Mouse (Mus musculus) CH12.LX (cell line): ENCODE measurements at regions not wholly inside any gene's neighbourhood (a gene's known extent, or its start where the extent isn't known, plus 50 kb on each side); places are given as distances from the start of the nearest gene placed in this dataset.

Experiments
- DNase-seq: peaks from one replicate; pipeline ENCODE4 v3.0.0-alpha.2; 2013; ENCODE audit errors: extremely low read depth
- H3K27ac ChIP-seq: 2 replicates; pipeline ENCODE4 v1.5.1; 2012; ENCODE audit warnings: low read depth, mild to moderate bottlenecking, control low read depth, moderate library complexity; ENCODE audit not compliant: insufficient read depth
- H3K27me3 ChIP-seq: replicated peaks from 2 replicates; pipeline ENCODE3; 2012; ENCODE audit warnings: inconsistent platforms
- H3K36me3 ChIP-seq, 2 experiments: replicated peaks in 1 of 2; 2 replicates each; pipeline versions ENCODE3 to v1.6.1; 2012; ENCODE audit warnings: inconsistent platforms in 1 of 2, low read length in 1 of 2, mild to moderate bottlenecking in 1 of 2, mixed read lengths in 1 of 2, moderate library complexity in 1 of 2; ENCODE audit not compliant: control insufficient read depth in 1 of 2, insufficient read depth in 1 of 2
- H3K4me1 ChIP-seq, 2 experiments: 2 replicates each; pipeline ENCODE4 v1.6.1; 2012; ENCODE audit warnings: inconsistent platforms in 1 of 2, moderate library complexity in 1 of 2; ENCODE audit not compliant: insufficient read depth in 2 of 2, control insufficient read depth in 1 of 2
- H3K4me2 ChIP-seq: 2 replicates; pipeline ENCODE4 v1.6.1; 2012; ENCODE audit warnings: low read depth, mild to moderate bottlenecking, control low read depth; ENCODE audit not compliant: poor library complexity, insufficient read depth, severe bottlenecking
- H3K4me3 ChIP-seq, 3 experiments: fragments of 150-350 bp in 1 of 3; sonication (generic) in 1 of 3; replicated peaks in 1 of 3; 2 replicates each; pipeline versions ENCODE3 to v1.5.1; 2011 to 2012; ENCODE audit warnings: low read depth in 2 of 3, low read length in 2 of 3, mild to moderate bottlenecking in 2 of 3, moderate library complexity in 2 of 3, control low read depth in 1 of 3, improper control_type of control experiment in 1 of 3, inconsistent platforms in 1 of 3, mixed read lengths in 1 of 3; ENCODE audit not compliant: poor library complexity in 1 of 3
- H3K79me2 ChIP-seq: replicated peaks from 2 replicates; pipeline ENCODE4 v1.6.1; 2012; ENCODE audit warnings: mild to moderate bottlenecking, moderate library complexity; ENCODE audit not compliant: control insufficient read depth, poor library complexity, insufficient read depth, severe bottlenecking; ENCODE audit errors: extremely low read depth
- H3K9ac ChIP-seq: 2 replicates; pipeline ENCODE4 v1.6.1; 2012; ENCODE audit warnings: low read depth, mild to moderate bottlenecking, control low read depth, moderate library complexity; ENCODE audit not compliant: insufficient read depth
- H3K9me3 ChIP-seq: replicated peaks from 2 replicates; pipeline ENCODE3; 2012; ENCODE audit warnings: low read length, inconsistent platforms, mixed read lengths
- CHD2 ChIP-seq: IDR thresholded peaks from 2 replicates; pipeline ENCODE4 v1.6.1; 2011; ENCODE audit warnings: low read length, improper control_type of control experiment
- CTCF ChIP-seq, 2 experiments: IDR thresholded peaks in 1 of 2; conservative IDR thresholded peaks in 1 of 2; 2 replicates each; pipeline ENCODE4 v1.5.1; 2011 to 2012; ENCODE audit warnings: low read depth in 2 of 2, low read length in 2 of 2, improper control_type of control experiment in 1 of 2, inconsistent platforms in 1 of 2, mild to moderate bottlenecking in 1 of 2, moderate library complexity in 1 of 2
- E2F4 ChIP-seq: IDR thresholded peaks from 2 replicates; pipeline ENCODE4 v1.6.1; 2011; ENCODE audit warnings: low read depth, low read length, improper control_type of control experiment; ENCODE audit not compliant: insufficient replicate concordance
- ELF1 ChIP-seq: IDR thresholded peaks from 2 replicates; pipeline ENCODE4 v1.6.1; 2014; ENCODE audit warnings: low read depth, mild to moderate bottlenecking, inconsistent platforms, low read length, improper control_type of control experiment
- EP300 ChIP-seq: IDR thresholded peaks from 2 replicates; pipeline ENCODE4 v1.6.1; 2011; ENCODE audit warnings: low read length, improper control_type of control experiment
- HCFC1 ChIP-seq: IDR thresholded peaks from 2 replicates; pipeline ENCODE4 v1.6.1; 2012; ENCODE audit warnings: low read depth, mild to moderate bottlenecking, inconsistent platforms, low read length, improper control_type of control experiment
- MAFK ChIP-seq: IDR thresholded peaks from 2 replicates; pipeline ENCODE4 v1.6.1; 2011; ENCODE audit warnings: low read length, improper control_type of control experiment; ENCODE audit not compliant: insufficient replicate concordance
- MXI1 ChIP-seq: IDR thresholded peaks from 2 replicates; pipeline ENCODE4 v1.6.1; 2011; ENCODE audit warnings: mild to moderate bottlenecking, low read depth, low read length, improper control_type of control experiment
- POLR2A ChIP-seq: IDR thresholded peaks from 2 replicates; pipeline ENCODE4 v1.6.1; 2011; ENCODE audit warnings: low read depth, mild to moderate bottlenecking, improper control_type of control experiment, low read length
- SIN3A ChIP-seq: IDR thresholded peaks from 2 replicates; pipeline ENCODE4 v1.6.1; 2012; ENCODE audit warnings: low read length, improper control_type of control experiment, inconsistent platforms
- TCF12 ChIP-seq: IDR thresholded peaks from 2 replicates; pipeline ENCODE4 v1.6.1; 2014; ENCODE audit warnings: low read depth, mild to moderate bottlenecking, inconsistent platforms, low read length, improper control_type of control experiment
- UBTF ChIP-seq: IDR thresholded peaks from 2 replicates; pipeline ENCODE4 v1.6.1; 2012; ENCODE audit warnings: low read depth, mild to moderate bottlenecking, inconsistent platforms, low read length, improper control_type of control experiment, moderate library complexity
- USF1 ChIP-seq: IDR thresholded peaks from 2 replicates; pipeline ENCODE4 v1.6.1; 2014; ENCODE audit warnings: low read depth, mild to moderate bottlenecking, inconsistent platforms, low read length, improper control_type of control experiment
- ZMIZ1 ChIP-seq: IDR thresholded peaks from 2 replicates; pipeline ENCODE4 v1.6.1; 2012; ENCODE audit warnings: low read depth, mild to moderate bottlenecking, inconsistent platforms, low read length, improper control_type of control experiment
- dilution Hi-C: fragments of 300-500 bp; cut with MboI; formaldehyde crosslinking; loops from 2 replicates; pipeline ENCODE4 v1.14.3; 2020; ENCODE audit warnings: low sequenced_read_pairs; ENCODE audit not compliant: extremely low pct_unique_long_range_greater_than_20kb, extremely low pct_ligation_motif_present
- in situ Hi-C: fragments of 300-500 bp; cut with MboI; formaldehyde crosslinking; loops from 3 replicates; pipeline ENCODE4 v1.14.3; 2019; ENCODE audit warnings: low sequenced_read_pairs, low pct_ligation_motif_present, low pct_unique_long_range_greater_than_20kb, mixed read lengths

DNA sequence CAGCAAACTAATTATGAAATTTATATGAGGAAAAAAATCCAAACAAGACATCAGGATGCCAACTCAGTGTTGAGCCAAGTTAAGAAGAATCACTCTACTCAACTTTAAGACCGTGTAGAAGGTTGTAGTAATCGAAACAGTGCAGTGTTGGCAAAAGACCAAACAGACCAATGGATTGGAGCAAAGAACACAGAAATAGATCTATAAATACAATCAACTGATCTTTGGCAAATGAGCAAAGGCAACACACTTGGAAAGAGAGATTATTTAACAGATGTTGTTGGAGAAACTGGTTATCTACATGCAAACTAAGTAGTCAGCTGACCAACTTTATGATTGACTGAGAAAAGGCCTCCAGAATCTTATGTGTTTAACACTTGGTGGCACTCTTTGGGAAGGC, 229.4 kb upstream of the Pik3r1 start:
- Histone ChIP-seq H3K9ac (no peak overlapping the region), H3K9me3 (no peaks in the 10 kb centered on the region), H3K79me2 (no peaks in the 10 kb centered on the region), H3K36me3 (no peaks in the 10 kb centered on the region), H3K4me2 (no peak overlapping the region), H3K4me3 (no peak overlapping the region), H3K27ac (no peak overlapping the region), H3K4me1 (no peaks in the 10 kb centered on the region), H3K27me3 (no peaks in the 10 kb centered on the region)
- no peak for DNase-seq
- TF ChIP-seq POLR2A (no peak), HCFC1 (no peak), USF1 (no peak), CHD2 (no peak)
- dilution Hi-C loops, result no loop called here
- in situ Hi-C loops, result no loop called here

DNA sequence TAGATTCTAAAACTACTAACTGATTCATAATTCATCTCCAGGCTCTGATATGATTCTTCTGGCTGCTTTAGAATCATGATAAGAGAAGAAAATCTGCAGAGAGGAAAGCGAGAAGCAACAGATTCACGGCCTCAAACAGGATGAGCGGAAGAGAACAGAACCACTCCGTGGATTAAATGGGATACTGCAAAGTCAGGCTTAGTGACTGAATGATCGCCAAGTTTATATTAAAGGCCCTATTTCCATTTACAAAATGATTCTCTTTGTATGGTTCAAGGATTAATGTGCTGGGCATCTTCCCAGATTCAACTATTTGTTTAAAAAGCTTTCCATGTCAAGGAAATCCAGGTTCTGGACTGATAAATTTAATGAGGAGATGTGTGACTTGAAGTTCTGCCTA, 238.5 kb upstream of the Pik3r1 start:
- no peaks in the 10 kb centered on the region for H3K27me3 ChIP-seq
- H3K36me3 ChIP-seq, result no peaks in the 10 kb centered on the region
- H3K27ac ChIP-seq, result no peak overlapping the region
- in situ Hi-C loops, result no loop called here
- H3K4me3 ChIP-seq, result no peak overlapping the region
- peaks cover 0 to 3% of the 10 kb centered on the region in 2 experiments; a peak in 1 of 4 replicates for H3K4me1 ChIP-seq
- H3K9me3 ChIP-seq, result no peaks in the 10 kb centered on the region
- no peak for DNase-seq
- no peak overlapping the region for H3K4me2 ChIP-seq
- H3K9ac ChIP-seq, result no peak overlapping the region
- H3K79me2 ChIP-seq, result no peaks in the 10 kb centered on the region
- TF ChIP-seq E2F4, result no peak
- no peak for TF ChIP-seq MXI1
- no peak for TF ChIP-seq CTCF (conservative IDR thresholded peaks at IDR 0.05 in 1 of 2, IDR thresholded peaks at IDR 0.05 in 1 of 2; ENCODE audit: low read depth in 2 of 2, low read length in 2 of 2)
- TF ChIP-seq SIN3A, result no peak
- TF ChIP-seq MAFK, result no peak
- TF ChIP-seq TCF12, result no peak
- TF ChIP-seq, all 38 proteins: peak for 0
- dilution Hi-C loops, result no loop called here

DNA sequence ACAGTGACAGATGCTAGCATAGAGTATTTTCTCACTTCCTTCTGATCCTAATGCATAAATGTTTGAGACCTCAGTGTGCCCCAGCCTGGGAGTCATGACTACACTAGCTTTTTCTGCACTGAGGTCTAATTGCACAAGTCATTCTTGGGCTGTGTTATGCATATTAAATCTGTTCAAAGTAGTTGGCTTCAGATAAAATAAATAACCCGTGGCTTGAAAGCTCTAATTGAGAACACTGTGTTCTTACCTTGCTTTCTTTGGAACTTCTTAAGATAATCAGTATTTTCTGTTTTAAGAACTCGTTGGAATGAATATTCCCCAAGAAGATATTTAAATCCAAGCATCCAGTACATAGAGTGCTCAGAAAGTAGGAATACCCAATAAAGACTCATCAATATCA, 243.9 kb upstream of the Pik3r1 start:
- H3K27ac ChIP-seq, result no peak overlapping the region
- H3K79me2 ChIP-seq, result no peaks in the 10 kb centered on the region
- no peaks in the 10 kb centered on the region for H3K9me3 ChIP-seq
- peaks cover 0 to 3% of the 10 kb centered on the region in 2 experiments; a peak in 1 of 4 replicates for H3K4me1 ChIP-seq
- dilution Hi-C loops (no loop called here), in situ Hi-C loops (no loop called here)
- H3K4me3 ChIP-seq, result no peak overlapping the region
- H3K36me3 ChIP-seq, result no peaks in the 10 kb centered on the region
- no peak for TF ChIP-seq EP300
- no peak for TF ChIP-seq UBTF
- TF ChIP-seq ZMIZ1, result no peak
- TF ChIP-seq ELF1, result no peak
- no peak for TF ChIP-seq MXI1
- TF ChIP-seq USF1, result no peak
- no peaks in the 10 kb centered on the region for H3K27me3 ChIP-seq
- no peak overlapping the region for H3K9ac ChIP-seq
- no peak for DNase-seq
- no peak overlapping the region for H3K4me2 ChIP-seq
